8 mouse cellular contexts compared by ENCODE assay signal in the genomic region with DNA sequence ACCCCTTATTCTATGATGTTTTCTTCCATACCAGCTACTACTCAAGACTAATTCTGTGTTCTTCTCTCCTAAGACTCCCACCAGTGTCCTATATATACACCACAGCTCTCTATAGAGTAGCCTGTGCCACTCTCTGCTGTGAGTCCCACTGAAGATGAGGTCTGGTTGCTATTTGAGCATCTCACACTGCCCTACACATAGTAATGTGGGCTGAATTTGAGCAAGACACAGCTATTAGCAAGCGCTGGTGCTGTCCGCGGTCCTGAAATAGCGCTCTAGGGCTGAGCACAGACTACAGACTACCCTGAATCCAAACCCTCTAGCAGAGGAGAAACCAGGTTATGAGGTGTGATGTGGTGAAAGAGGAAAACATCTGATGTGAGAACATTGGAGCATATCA. TPM values are rescaled to one million over a fixed set of nuclear protein-coding genes. Genes with fewer than 3 reads are reported as not detected.
DNase-seq lines count a peak whose midpoint lies in the region; ATAC-seq and TF ChIP-seq lines count a peak whose summit lies in the region.

No protein-coding gene starts in this region.

- no peak overlapping the region for H3K4me3 ChIP-seq in forebrain, postnatal 0 days (ENCODE audit: low read depth, low read length)
- no peak overlapping the region for H3K4me3 ChIP-seq in forebrain, embryonic 13.5 days
- no peak overlapping the region for H3K4me3 ChIP-seq in liver, embryonic 11.5 days (ENCODE audit: low read depth, low read length)

- H3K27ac ChIP-seq in forebrain, postnatal 0 days (ENCODE audit: low read depth, low read length) = no peak overlapping the region
- H3K27ac ChIP-seq in forebrain, embryonic 13.5 days = no peak overlapping the region
- no peak overlapping the region for H3K27ac ChIP-seq in liver, embryonic 11.5 days (ENCODE audit: low read depth, low read length)

- H3K4me1 ChIP-seq in forebrain, postnatal 0 days (ENCODE audit: insufficient read depth) = no peaks in the 10 kb centered on the region
- peaks cover 10% of the 10 kb centered on the region for H3K4me1 ChIP-seq in forebrain, embryonic 13.5 days
- H3K4me1 ChIP-seq in liver, embryonic 11.5 days (replicated peaks; ENCODE audit: control insufficient read depth, insufficient read depth, low read length) = no peaks in the 10 kb centered on the region

- no peaks in the 10 kb centered on the region for H3K36me3 ChIP-seq in forebrain, postnatal 0 days (ENCODE audit: insufficient read depth)
- no peaks in the 10 kb centered on the region for H3K36me3 ChIP-seq in forebrain, embryonic 13.5 days (ENCODE audit: poor library complexity, severe bottlenecking)
- H3K36me3 ChIP-seq in liver, embryonic 11.5 days (ENCODE audit: control insufficient read depth, insufficient read depth, low read length) = no peaks in the 10 kb centered on the region

- 10% methylated on average over 4 of the region's 4 CpGs for WGBS in forebrain, postnatal 0 days
- WGBS in forebrain, embryonic 13.5 days = 3% methylated on average over 4 of the region's 4 CpGs
- 1% methylated on average over 4 of the region's 4 CpGs for WGBS in liver, embryonic 11.5 days

- no peak for TF ChIP-seq CTCF in forebrain, postnatal 0 days (IDR thresholded peaks at IDR 0.05; ENCODE audit: low read depth)

- DNase-seq in forebrain, postnatal 0 days = peak; percentile 21
- peak; percentile 84 for DNase-seq in 3T3-L1 (ENCODE audit: low read depth, low spot score)
- peak; percentile 72 for DNase-seq in adrenal gland, postnatal 25 days
- DNase-seq in hindlimb bud, embryonic 11.5 days (ENCODE audit: extremely low spot score, low read depth, low spot score) = peak; percentile 72
- DNase-seq in liver, embryonic 11.5 days (ENCODE audit: low spot score) = peak; percentile 71
- DNase-seq in right cerebral cortex, postnatal 10 days (ENCODE audit: low spot score in 2 of 2) = peak; percentile 60 to 73
- no peak for DNase-seq in cerebellum, adult 11 months

- H3K9ac ChIP-seq in forebrain, postnatal 0 days = no peak overlapping the region
- H3K9ac ChIP-seq in forebrain, embryonic 13.5 days = no peak overlapping the region
- no peak overlapping the region for H3K9ac ChIP-seq in liver, embryonic 11.5 days (ENCODE audit: low read depth, low read length)

- no peaks in the 10 kb centered on the region for H3K27me3 ChIP-seq in forebrain, postnatal 0 days (ENCODE audit: insufficient read depth, low read length)
- 0 out of 2 replicates have a peak, but pooled peaks cover 7% of the 10 kb centered on the region for H3K27me3 ChIP-seq in forebrain, embryonic 13.5 days
- no peaks in the 10 kb centered on the region for H3K27me3 ChIP-seq in liver, embryonic 11.5 days (replicated peaks; ENCODE audit: control insufficient read depth, insufficient read depth, low read length)

- H3K9me3 ChIP-seq in forebrain, postnatal 0 days (ENCODE audit: low read length) = no peaks in the 10 kb centered on the region
- no peaks in the 10 kb centered on the region for H3K9me3 ChIP-seq in forebrain, embryonic 13.5 days (replicated peaks)
- H3K9me3 ChIP-seq in liver, embryonic 11.5 days (ENCODE audit: control insufficient read depth, low read length) = no peaks in the 10 kb centered on the region

- ATAC-seq in forebrain, postnatal 0 days = no peak; the same call in 1 of the 2 replicates
- no peak for ATAC-seq in forebrain, embryonic 13.5 days
- ATAC-seq in liver, embryonic 11.5 days (replicated peaks; ENCODE audit: low FRiP score) = peak; percentile 54; the same call in 1 of the 2 replicates

- no peak overlapping the region for H3K4me2 ChIP-seq in forebrain, postnatal 0 days (ENCODE audit: low read depth)
- no peak overlapping the region for H3K4me2 ChIP-seq in forebrain, embryonic 13.5 days
- H3K4me2 ChIP-seq in liver, embryonic 11.5 days = no peak overlapping the region

RNA-seq across cellular contexts. Expression of a gene that starts 59.5 kb away (rescaled TPM):
- total RNA-seq in forebrain, postnatal 0 days (2014; rRNA removed) = 38.7 and 50.9 TPM in 2 replicates
- 39.5 and 42.8 TPM in 2 replicates for polyA plus RNA-seq in forebrain, postnatal 0 days (2015; fragmentation: Nextera tagmentation; extraction: Ambion mirVana)
- 6.0 and 6.7 TPM in 2 replicates for polyA plus RNA-seq in forebrain, embryonic 13.5 days (2015; fragmentation: Nextera tagmentation; extraction: Ambion mirVana)
- not detected in 2 replicates for total RNA-seq in adrenal gland, postnatal 25 days (2021)
- 0.37 and 0.43 TPM in 2 replicates for polyA plus RNA-seq in liver, embryonic 11.5 days (2014; fragmentation: Nextera tagmentation; extraction: Ambion mirVana)
